Mouse (Mus musculus): ENCODE data around the gene Gm20388. TPM values are rescaled to one million over a fixed set of nuclear protein-coding genes. Genes with fewer than 3 reads are reported as not detected.
A peak's percentile ranks its signal among the peaks of the same experiment; 100 is the strongest.

Gm20388 gene
- polyA plus RNA-seq, 1 experiment from 2014 or later, result not detected

DNA sequence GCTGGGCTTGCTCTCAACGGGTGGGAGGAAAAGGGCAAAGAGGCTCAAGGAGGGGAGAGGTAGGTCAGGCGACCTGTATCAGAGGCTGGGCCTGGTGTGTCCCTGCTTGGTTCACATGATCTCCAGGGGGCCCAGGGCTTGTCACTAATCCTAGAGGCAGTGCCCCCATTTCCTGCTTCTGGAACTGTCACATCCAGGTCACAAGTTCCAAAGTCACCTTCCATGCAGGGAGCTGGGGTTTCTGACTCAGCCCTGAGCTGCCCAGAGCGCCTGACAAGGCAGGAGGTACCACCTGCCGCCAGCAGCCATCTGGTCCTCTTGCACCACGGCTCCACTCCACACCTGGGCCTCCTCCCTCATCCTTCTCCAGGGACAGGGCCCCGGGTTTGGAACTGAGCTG is 473.1 kb downstream of the Gm20388 start:
- Histone ChIP-seq H3K4me2 (ENCODE audit: low read length) (no peak overlapping the region), H3K27me3 (ENCODE audit: control insufficient read depth, insufficient read depth, low read length) (no peaks in the 10 kb centered on the region), H3K36me3 (ENCODE audit: control insufficient read depth, insufficient read depth, low read length) (no peaks in the 10 kb centered on the region), H3K4me1 (ENCODE audit: control insufficient read depth in 2 of 2, insufficient read depth in 2 of 2, low read length in 2 of 2) (peaks cover 28 to 48% of the 10 kb centered on the region in 2 experiments), H3K27ac (replicated peaks in 1 of 2; ENCODE audit: control insufficient read depth in 1 of 2, insufficient read depth in 1 of 2, low read depth in 2 of 2, low read length in 2 of 2) (peak overlapping the region; percentile 84 to 99), H3K4me3 (ENCODE audit: control insufficient read depth in 1 of 2, insufficient read depth in 1 of 2, low read depth in 1 of 2, low read length in 2 of 2) (no peak overlapping the region), H3K9me3 (ENCODE audit: control insufficient read depth, low read length) (no peaks in the 10 kb centered on the region), H3K9ac (ENCODE audit: low read length) (peak overlapping the region; percentile 64)
- no peak for ATAC-seq (ENCODE audit: insufficient number of reproducible peaks, insufficient read depth, low FRiP score, low read depth)
- whole genome bisulfite sequencing, result 34% methylated on average over 6 of the region's 6 CpGs

- Histone ChIP-seq H3K9ac (ENCODE audit: low read length) (no peak overlapping the region), H3K4me2 (ENCODE audit: low read length) (no peak overlapping the region), H3K36me3 (ENCODE audit: control insufficient read depth, insufficient read depth, low read length) (no peaks in the 10 kb centered on the region), H3K4me3 (ENCODE audit: control insufficient read depth in 1 of 2, insufficient read depth in 1 of 2, low read depth in 1 of 2, low read length in 2 of 2) (no peak overlapping the region), H3K27ac (replicated peaks in 1 of 2; ENCODE audit: control insufficient read depth in 1 of 2, insufficient read depth in 1 of 2, low read depth in 2 of 2, low read length in 2 of 2) (no peak overlapping the region), H3K4me1 (ENCODE audit: control insufficient read depth in 2 of 2, insufficient read depth in 2 of 2, low read length in 2 of 2) (peaks cover 25 to 41% of the 10 kb centered on the region in 2 experiments), H3K9me3 (ENCODE audit: control insufficient read depth, low read length) (no peaks in the 10 kb centered on the region), H3K27me3 (ENCODE audit: control insufficient read depth, insufficient read depth, low read length) (no peaks in the 10 kb centered on the region)
- no peak for ATAC-seq (ENCODE audit: insufficient number of reproducible peaks, insufficient read depth, low FRiP score, low read depth)
Observed at GRCm38 (mm10) chr8:120384745-120385144, 474.1 kb downstream of the Gm20388 start.

DNA sequence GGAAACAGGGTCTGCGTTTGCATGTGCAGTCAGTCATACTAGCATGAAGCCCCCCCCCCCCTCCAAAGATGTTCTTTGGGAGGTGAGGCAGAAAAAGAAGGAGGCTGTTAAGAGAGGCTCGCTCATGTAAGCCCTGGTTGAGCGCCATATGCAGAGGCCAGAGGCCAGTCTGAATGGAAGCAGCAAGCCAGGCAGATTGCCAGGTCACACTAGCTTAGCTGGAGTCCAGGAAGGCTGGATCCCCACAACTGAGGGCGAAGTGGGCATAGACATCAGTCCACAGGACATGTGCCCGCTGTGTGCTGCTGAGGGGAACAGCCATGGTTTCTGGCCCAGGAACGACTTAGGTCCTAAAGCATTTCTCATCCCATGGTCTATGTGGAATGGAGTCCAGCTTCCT is 477.6 kb downstream of the Gm20388 start:
- Histone ChIP-seq H3K4me2 (ENCODE audit: low read length) (no peak overlapping the region), H3K4me3 (ENCODE audit: control insufficient read depth in 1 of 2, insufficient read depth in 1 of 2, low read depth in 1 of 2, low read length in 2 of 2) (no peak overlapping the region), H3K27ac (replicated peaks in 1 of 2; ENCODE audit: control insufficient read depth in 1 of 2, insufficient read depth in 1 of 2, low read depth in 2 of 2, low read length in 2 of 2) (no peak overlapping the region), H3K27me3 (ENCODE audit: control insufficient read depth, insufficient read depth, low read length) (no peaks in the 10 kb centered on the region), H3K9ac (ENCODE audit: low read length) (no peak overlapping the region), H3K4me1 (ENCODE audit: control insufficient read depth in 2 of 2, insufficient read depth in 2 of 2, low read length in 2 of 2) (peaks cover 10 to 18% of the 10 kb centered on the region in 2 experiments), H3K9me3 (ENCODE audit: control insufficient read depth, low read length) (no peaks in the 10 kb centered on the region), H3K36me3 (ENCODE audit: control insufficient read depth, insufficient read depth, low read length) (no peaks in the 10 kb centered on the region)
- ATAC-seq (ENCODE audit: insufficient number of reproducible peaks, insufficient read depth, low FRiP score, low read depth), result no peak
- WGBS, result 89% methylated on average over 6 of the region's 6 CpGs

GRCm38 (mm10) chr8:120390598-120390997 is 480.0 kb downstream of the Gm20388 start:
- H3K4me3 ChIP-seq (ENCODE audit: control insufficient read depth in 1 of 2, insufficient read depth in 1 of 2, low read depth in 1 of 2, low read length in 2 of 2), result no peak overlapping the region
- no peak for ATAC-seq (ENCODE audit: insufficient number of reproducible peaks, insufficient read depth, low FRiP score, low read depth)
- H3K4me1 ChIP-seq (ENCODE audit: control insufficient read depth in 2 of 2, insufficient read depth in 2 of 2, low read length in 2 of 2), result peaks cover 2 to 7% of the 10 kb centered on the region in 2 experiments; a peak in 2 of 4 replicates
- H3K4me2 ChIP-seq (ENCODE audit: low read length), result no peak overlapping the region
- no peak overlapping the region for H3K9ac ChIP-seq (ENCODE audit: low read length)
- no peaks in the 10 kb centered on the region for H3K36me3 ChIP-seq (ENCODE audit: control insufficient read depth, insufficient read depth, low read length)
- WGBS, result 82% methylated on average over 7 of the region's 7 CpGs
- H3K9me3 ChIP-seq (ENCODE audit: control insufficient read depth, low read length), result no peaks in the 10 kb centered on the region
- H3K27ac ChIP-seq (replicated peaks in 1 of 2; ENCODE audit: control insufficient read depth in 1 of 2, insufficient read depth in 1 of 2, low read depth in 2 of 2, low read length in 2 of 2), result no peak overlapping the region
- H3K27me3 ChIP-seq (ENCODE audit: control insufficient read depth, insufficient read depth, low read length), result no peaks in the 10 kb centered on the region

DNA sequence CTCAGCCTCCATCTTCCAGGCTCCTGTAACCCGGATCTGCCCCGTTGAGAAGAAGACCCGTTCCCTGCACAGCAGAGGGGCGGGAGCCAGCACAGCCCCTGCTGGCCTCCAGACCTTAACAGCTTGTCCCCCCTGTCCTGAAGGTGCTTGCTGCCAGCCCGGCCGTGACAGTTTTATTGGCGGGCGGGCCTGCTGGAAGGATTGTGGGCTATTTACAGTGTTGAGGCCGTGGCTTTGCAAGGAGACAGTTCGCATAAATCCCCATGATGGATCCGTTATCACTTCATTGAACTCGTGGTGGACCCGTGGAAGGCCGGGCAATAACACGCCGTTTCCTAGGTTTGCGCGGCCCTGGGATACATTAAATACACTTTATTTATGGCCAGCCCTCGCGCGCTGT is 481.2 kb downstream of the Gm20388 start:
- H3K4me3 ChIP-seq (ENCODE audit: control insufficient read depth in 1 of 2, insufficient read depth in 1 of 2, low read depth in 1 of 2, low read length in 2 of 2), result no peak overlapping the region
- H3K4me2 ChIP-seq (ENCODE audit: low read length), result no peak overlapping the region
- ATAC-seq (ENCODE audit: insufficient number of reproducible peaks, insufficient read depth, low FRiP score, low read depth), result no peak
- H3K27me3 ChIP-seq (ENCODE audit: control insufficient read depth, insufficient read depth, low read length), result no peaks in the 10 kb centered on the region
- 0 out of 2 replicates have a peak, but pooled peaks cover 3% of the 10 kb centered on the region for H3K9me3 ChIP-seq (ENCODE audit: control insufficient read depth, low read length)
- H3K4me1 ChIP-seq (ENCODE audit: control insufficient read depth in 2 of 2, insufficient read depth in 2 of 2, low read length in 2 of 2), result peaks cover 2 to 7% of the 10 kb centered on the region in 2 experiments; a peak in 2 of 4 replicates
- 73% methylated on average over 21 of the region's 21 CpGs for WGBS
- peak overlapping the region; percentile 16; the same call in 1 of the 2 replicates for H3K9ac ChIP-seq (ENCODE audit: low read length)
- no peak overlapping the region for H3K27ac ChIP-seq (replicated peaks in 1 of 2; ENCODE audit: control insufficient read depth in 1 of 2, insufficient read depth in 1 of 2, low read depth in 2 of 2, low read length in 2 of 2)
- H3K36me3 ChIP-seq (ENCODE audit: control insufficient read depth, insufficient read depth, low read length), result no peaks in the 10 kb centered on the region

DNA sequence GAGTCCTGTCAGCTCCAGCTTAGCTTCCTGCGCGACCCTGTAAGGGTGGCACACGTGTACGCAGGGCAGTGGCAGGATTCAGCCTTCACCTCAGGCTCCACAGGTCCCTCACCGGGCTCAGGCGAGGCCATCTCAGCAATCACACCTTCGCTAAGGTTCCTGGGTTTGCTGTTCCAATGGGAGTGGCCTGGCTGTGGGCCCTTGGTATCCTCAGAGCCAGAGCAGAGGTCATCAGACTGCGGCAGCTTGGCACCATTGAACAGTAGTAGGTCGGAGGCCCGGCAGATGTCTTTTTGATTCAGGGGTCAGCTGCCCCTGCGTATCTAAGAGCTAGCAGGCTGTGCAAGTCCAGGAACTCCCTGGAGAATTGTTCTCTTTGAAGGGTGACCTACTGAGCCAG is 482.4 kb downstream of the Gm20388 start:
- Histone ChIP-seq H3K4me1 (ENCODE audit: control insufficient read depth in 2 of 2, insufficient read depth in 2 of 2, low read length in 2 of 2) (peaks cover 4 to 10% of the 10 kb centered on the region in 2 experiments; a peak in 2 of 4 replicates), H3K36me3 (ENCODE audit: control insufficient read depth, insufficient read depth, low read length) (no peaks in the 10 kb centered on the region)
- WGBS, result 84% methylated on average over 11 of the region's 11 CpGs

DNA sequence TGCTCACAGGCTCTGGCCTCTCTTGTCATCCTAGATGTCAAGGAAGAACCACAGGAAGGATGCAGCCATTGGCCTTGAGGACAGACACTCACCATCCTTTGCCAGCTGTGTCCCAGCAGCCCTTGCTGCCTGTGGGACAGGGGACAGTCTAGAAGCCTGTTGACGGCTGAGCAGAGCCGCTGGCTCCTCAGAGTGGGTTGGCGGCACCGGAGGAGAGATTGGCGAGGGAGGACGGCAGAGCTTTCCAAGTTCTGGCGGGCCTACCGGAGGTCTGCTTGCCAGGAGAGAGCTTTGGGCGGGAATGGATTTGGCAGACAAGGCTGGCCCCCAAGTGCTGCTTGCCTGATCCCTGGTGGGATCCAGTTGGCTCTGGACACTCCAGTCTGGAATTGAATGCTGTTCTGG is 483.2 kb downstream of the Gm20388 start:
- H3K9me3 ChIP-seq (ENCODE audit: control insufficient read depth, low read length), result 0 out of 2 replicates have a peak, but pooled peaks cover 3% of the 10 kb centered on the region
- H3K4me1 ChIP-seq (ENCODE audit: control insufficient read depth in 2 of 2, insufficient read depth in 2 of 2, low read length in 2 of 2), result peaks cover 4 to 7% of the 10 kb centered on the region in 2 experiments; a peak in 2 of 4 replicates
- no peak overlapping the region for H3K4me3 ChIP-seq (ENCODE audit: control insufficient read depth in 1 of 2, insufficient read depth in 1 of 2, low read depth in 1 of 2, low read length in 2 of 2)
- no peaks in the 10 kb centered on the region for H3K27me3 ChIP-seq (ENCODE audit: control insufficient read depth, insufficient read depth, low read length)
- 81% methylated on average over 9 of the region's 9 CpGs for WGBS
- no peaks in the 10 kb centered on the region for H3K36me3 ChIP-seq (ENCODE audit: control insufficient read depth, insufficient read depth, low read length)
- no peak overlapping the region for H3K27ac ChIP-seq (replicated peaks in 1 of 2; ENCODE audit: control insufficient read depth in 1 of 2, insufficient read depth in 1 of 2, low read depth in 2 of 2, low read length in 2 of 2)
- no peak for ATAC-seq (ENCODE audit: insufficient number of reproducible peaks, insufficient read depth, low FRiP score, low read depth)
- no peak overlapping the region for H3K9ac ChIP-seq (ENCODE audit: low read length)
- no peak overlapping the region for H3K4me2 ChIP-seq (ENCODE audit: low read length)

More for the DNA sequence above, 482.4 kb downstream of the Gm20388 start:
- H3K9ac ChIP-seq (ENCODE audit: low read length), result no peak overlapping the region
- no peak for ATAC-seq (ENCODE audit: insufficient number of reproducible peaks, insufficient read depth, low FRiP score, low read depth)
- no peak overlapping the region for H3K4me2 ChIP-seq (ENCODE audit: low read length)
- 0 out of 2 replicates have a peak, but pooled peaks cover 3% of the 10 kb centered on the region for H3K9me3 ChIP-seq (ENCODE audit: control insufficient read depth, low read length)
- H3K27me3 ChIP-seq (ENCODE audit: control insufficient read depth, insufficient read depth, low read length), result no peaks in the 10 kb centered on the region
- no peak overlapping the region for H3K4me3 ChIP-seq (ENCODE audit: control insufficient read depth in 1 of 2, insufficient read depth in 1 of 2, low read depth in 1 of 2, low read length in 2 of 2)
- no peak overlapping the region for H3K27ac ChIP-seq (replicated peaks in 1 of 2; ENCODE audit: control insufficient read depth in 1 of 2, insufficient read depth in 1 of 2, low read depth in 2 of 2, low read length in 2 of 2)

- WGBS, result 90% methylated on average over 3 of the region's 3 CpGs
- no peak overlapping the region for H3K4me2 ChIP-seq (ENCODE audit: low read length)
- H3K4me3 ChIP-seq (ENCODE audit: control insufficient read depth in 1 of 2, insufficient read depth in 1 of 2, low read depth in 1 of 2, low read length in 2 of 2), result no peak overlapping the region
- no peak overlapping the region for H3K27ac ChIP-seq (replicated peaks in 1 of 2; ENCODE audit: control insufficient read depth in 1 of 2, insufficient read depth in 1 of 2, low read depth in 2 of 2, low read length in 2 of 2)
- H3K9ac ChIP-seq (ENCODE audit: low read length), result no peak overlapping the region
- H3K27me3 ChIP-seq (ENCODE audit: control insufficient read depth, insufficient read depth, low read length), result no peaks in the 10 kb centered on the region
- ATAC-seq (ENCODE audit: insufficient number of reproducible peaks, insufficient read depth, low FRiP score, low read depth), result no peak
- H3K4me1 ChIP-seq (ENCODE audit: control insufficient read depth in 2 of 2, insufficient read depth in 2 of 2, low read length in 2 of 2), result peaks cover 4 to 6% of the 10 kb centered on the region in 2 experiments; a peak in 2 of 4 replicates
- 0 out of 2 replicates have a peak, but pooled peaks cover 3% of the 10 kb centered on the region for H3K9me3 ChIP-seq (ENCODE audit: control insufficient read depth, low read length)
- no peaks in the 10 kb centered on the region for H3K36me3 ChIP-seq (ENCODE audit: control insufficient read depth, insufficient read depth, low read length)
Observed at GRCm38 (mm10) chr8:120395892-120396291, 485.3 kb downstream of the Gm20388 start.

Measured in heart, embryonic 14.5 days (tissue).